Mouse (Mus musculus): ENCODE measurements around the gene Tom1l2. TPM values are rescaled to one million over a fixed set of nuclear protein-coding genes. Genes with fewer than 3 reads are reported as not detected.

Gene Tom1l2
- polyA plus RNA-seq, 1 experiment from 2014 or later: 54.5 TPM

GRCm38 (mm10) chr11:60189501-60190040 is 163.1 kb downstream of the Tom1l2 start:
- Histone ChIP-seq H3K4me3 (no peak overlapping the region), H3K36me3 (peaks cover 96% of the 10 kb centered on the region), H3K4me2 (no peak overlapping the region), H3K9me3 (no peaks in the 10 kb centered on the region), H3K27me3 (no peaks in the 10 kb centered on the region), H3K27ac (peak overlapping the region; percentile 66), H3K9ac (0 out of 2 replicates have a peak overlapping the region, but pooled peaks have one; percentile 13), H3K4me1 (replicated peaks) (peaks cover 63% of the 10 kb centered on the region)
- 82% methylated on average over 21 of the region's 21 CpGs for WGBS
- ATAC-seq (ENCODE audit: low FRiP score): no peak

GRCm38 (mm10) chr11:60188275-60188853 is 164.3 kb downstream of the Tom1l2 start:
- Histone ChIP-seq H3K27ac (peak overlapping the region; percentile 66; the same call in 1 of the 2 replicates), H3K4me3 (no peak overlapping the region), H3K9ac (no peak overlapping the region), H3K4me1 (replicated peaks) (peaks cover 72% of the 10 kb centered on the region), H3K4me2 (no peak overlapping the region), H3K36me3 (peaks cover 84% of the 10 kb centered on the region), H3K9me3 (no peaks in the 10 kb centered on the region), H3K27me3 (no peaks in the 10 kb centered on the region)
- 91% methylated on average over 25 of the region's 25 CpGs for WGBS
- no peak for ATAC-seq (ENCODE audit: low FRiP score)

GRCm38 (mm10) chr11:60187070-60187469 is 165.6 kb downstream of the Tom1l2 start:
- Histone ChIP-seq H3K4me2 (no peak overlapping the region), H3K27me3 (no peaks in the 10 kb centered on the region), H3K9ac (peak overlapping the region; percentile 24; the same call in 1 of the 2 replicates), H3K36me3 (peaks cover 71% of the 10 kb centered on the region), H3K27ac (peak overlapping the region; percentile 94; the same call in 1 of the 2 replicates), H3K9me3 (no peaks in the 10 kb centered on the region), H3K4me3 (no peak overlapping the region), H3K4me1 (replicated peaks) (peaks cover 78% of the 10 kb centered on the region)
- 88% methylated on average over 11 of the region's 11 CpGs for WGBS
- ATAC-seq (ENCODE audit: low FRiP score): no peak

GRCm38 (mm10) chr11:60185396-60186231 is 167.1 kb downstream of the Tom1l2 start:
- Histone ChIP-seq H3K36me3 (peaks cover 56% of the 10 kb centered on the region), H3K27ac (peak overlapping the region; percentile 94), H3K9ac (peak overlapping the region; percentile 66), H3K4me3 (no peak overlapping the region), H3K27me3 (no peaks in the 10 kb centered on the region), H3K4me1 (replicated peaks) (peaks cover 84% of the 10 kb centered on the region), H3K9me3 (no peaks in the 10 kb centered on the region), H3K4me2 (peak overlapping the region; percentile 29; the same call in 1 of the 2 replicates)
- WGBS: 69% methylated on average over 20 of the region's 20 CpGs
- 0 out of 2 replicates have a peak, but pooled peaks have one; percentile 19 for ATAC-seq (ENCODE audit: low FRiP score)

GRCm38 (mm10) chr11:60184346-60185325 is 168.1 kb downstream of the Tom1l2 start:
- no peaks in the 10 kb centered on the region for H3K27me3 ChIP-seq
- peak overlapping the region; percentile 66 for H3K9ac ChIP-seq
- WGBS: 35% methylated on average over 22 of the region's 22 CpGs
- H3K9me3 ChIP-seq: no peaks in the 10 kb centered on the region
- peak; percentile 32 for ATAC-seq (ENCODE audit: low FRiP score)
- peak overlapping the region; percentile 94 for H3K27ac ChIP-seq
- H3K4me1 ChIP-seq (replicated peaks): peaks cover 85% of the 10 kb centered on the region
- peaks cover 51% of the 10 kb centered on the region for H3K36me3 ChIP-seq
- no peak overlapping the region for H3K4me3 ChIP-seq
- peak overlapping the region; percentile 29 for H3K4me2 ChIP-seq

GRCm38 (mm10) chr11:60182741-60183140 is 170.0 kb downstream of the Tom1l2 start:
- 38% methylated on average over 2 of the region's 2 CpGs for WGBS
- peak overlapping the region; percentile 94 for H3K27ac ChIP-seq
- no peaks in the 10 kb centered on the region for H3K27me3 ChIP-seq
- peak overlapping the region; percentile 23 for H3K4me2 ChIP-seq
- no peaks in the 10 kb centered on the region for H3K9me3 ChIP-seq
- peak; percentile 47; the same call in 1 of the 2 replicates for ATAC-seq (ENCODE audit: low FRiP score)
- peak overlapping the region; percentile 66 for H3K9ac ChIP-seq
- H3K4me3 ChIP-seq: no peak overlapping the region
- H3K36me3 ChIP-seq: peaks cover 32% of the 10 kb centered on the region
- peaks cover 93% of the 10 kb centered on the region for H3K4me1 ChIP-seq (replicated peaks)

GRCm38 (mm10) chr11:60182116-60182670 is 170.5 kb downstream of the Tom1l2 start:
- no peak for ATAC-seq (ENCODE audit: low FRiP score)
- Histone ChIP-seq H3K27me3 (no peaks in the 10 kb centered on the region), H3K4me3 (no peak overlapping the region), H3K4me2 (peak overlapping the region; percentile 23), H3K9ac (peak overlapping the region; percentile 66), H3K27ac (peak overlapping the region; percentile 94), H3K4me1 (replicated peaks) (peaks cover 99% of the 10 kb centered on the region), H3K36me3 (peaks cover 27% of the 10 kb centered on the region), H3K9me3 (no peaks in the 10 kb centered on the region)
- 71% methylated on average over 12 of the region's 12 CpGs for WGBS

- H3K4me1 ChIP-seq (replicated peaks): peaks cover 91% of the 10 kb centered on the region
- no peaks in the 10 kb centered on the region for H3K9me3 ChIP-seq
- peak overlapping the region; percentile 94 for H3K4me2 ChIP-seq
- ATAC-seq (ENCODE audit: low FRiP score): no peak
- no peak overlapping the region; the same call in 1 of the 2 replicates for H3K4me3 ChIP-seq
- peaks cover 8% of the 10 kb centered on the region; the same call in 1 of the 2 replicates for H3K36me3 ChIP-seq
- H3K27me3 ChIP-seq: no peaks in the 10 kb centered on the region
- peak overlapping the region; percentile 100 for H3K27ac ChIP-seq
- peak overlapping the region; percentile 93; the same call in 1 of the 2 replicates for H3K9ac ChIP-seq
These were observed 174.2 kb downstream of the Tom1l2 start for GRCm38 (mm10) chr11:60178506-60178905.

- Histone ChIP-seq H3K27me3 (no peaks in the 10 kb centered on the region), H3K9me3 (no peaks in the 10 kb centered on the region), H3K4me3 (peak overlapping the region; percentile 68), H3K27ac (peak overlapping the region; percentile 100), H3K36me3 (peaks cover 8% of the 10 kb centered on the region; the same call in 1 of the 2 replicates), H3K9ac (peak overlapping the region; percentile 93), H3K4me1 (replicated peaks) (peaks cover 91% of the 10 kb centered on the region), H3K4me2 (peak overlapping the region; percentile 94)
- WGBS: 55% methylated on average over 6 of the region's 6 CpGs
- ATAC-seq (ENCODE audit: low FRiP score): no peak
These were observed 174.7 kb downstream of the Tom1l2 start for GRCm38 (mm10) chr11:60178005-60178404.

- peak; percentile 61 for ATAC-seq (ENCODE audit: low FRiP score)
- under 1% methylated on average over 42 of the region's 42 CpGs for WGBS
These were observed 175.6 kb downstream of the Tom1l2 start for GRCm38 (mm10) chr11:60176975-60177657.

More at GRCm38 (mm10) chr11:60176975-60177657, 175.6 kb downstream of the Tom1l2 start:
- Histone ChIP-seq H3K9ac (peak overlapping the region; percentile 93), H3K4me2 (peak overlapping the region; percentile 94), H3K27ac (peak overlapping the region; percentile 100), H3K9me3 (no peaks in the 10 kb centered on the region), H3K4me1 (replicated peaks) (peaks cover 91% of the 10 kb centered on the region), H3K36me3 (peaks cover 8% of the 10 kb centered on the region; the same call in 1 of the 2 replicates), H3K4me3 (peak overlapping the region; percentile 68), H3K27me3 (no peaks in the 10 kb centered on the region)
